Mouse (Mus musculus): Measurements from ENCODE around the gene Agrp. TPM values are rescaled to one million over a fixed set of nuclear protein-coding genes. Genes with fewer than 3 reads are reported as not detected.

Gene Agrp
- polyA plus RNA-seq, 1 experiment from 2014 or later: 0.23 TPM

GRCm38 (mm10) chr8:105621841-105622240 lies 15.4 kb downstream of the Agrp start:
- no peak overlapping the region for H3K4me2 ChIP-seq
- ATAC-seq (ENCODE audit: extremely low read depth, insufficient number of reproducible peaks, low FRiP score, low TSS enrichment): no peak
- H3K9ac ChIP-seq: no peak overlapping the region
- no peaks in the 10 kb centered on the region for H3K9me3 ChIP-seq
- H3K4me1 ChIP-seq: peaks cover 36% of the 10 kb centered on the region
- WGBS: 71% methylated on average over 4 of the region's 4 CpGs
- peaks cover 73% of the 10 kb centered on the region for H3K36me3 ChIP-seq
- no peaks in the 10 kb centered on the region for H3K27me3 ChIP-seq (replicated peaks)
- peak overlapping the region; percentile 34; the same call in 1 of the 2 replicates for H3K27ac ChIP-seq (replicated peaks)
- no peak overlapping the region for H3K4me3 ChIP-seq

DNA sequence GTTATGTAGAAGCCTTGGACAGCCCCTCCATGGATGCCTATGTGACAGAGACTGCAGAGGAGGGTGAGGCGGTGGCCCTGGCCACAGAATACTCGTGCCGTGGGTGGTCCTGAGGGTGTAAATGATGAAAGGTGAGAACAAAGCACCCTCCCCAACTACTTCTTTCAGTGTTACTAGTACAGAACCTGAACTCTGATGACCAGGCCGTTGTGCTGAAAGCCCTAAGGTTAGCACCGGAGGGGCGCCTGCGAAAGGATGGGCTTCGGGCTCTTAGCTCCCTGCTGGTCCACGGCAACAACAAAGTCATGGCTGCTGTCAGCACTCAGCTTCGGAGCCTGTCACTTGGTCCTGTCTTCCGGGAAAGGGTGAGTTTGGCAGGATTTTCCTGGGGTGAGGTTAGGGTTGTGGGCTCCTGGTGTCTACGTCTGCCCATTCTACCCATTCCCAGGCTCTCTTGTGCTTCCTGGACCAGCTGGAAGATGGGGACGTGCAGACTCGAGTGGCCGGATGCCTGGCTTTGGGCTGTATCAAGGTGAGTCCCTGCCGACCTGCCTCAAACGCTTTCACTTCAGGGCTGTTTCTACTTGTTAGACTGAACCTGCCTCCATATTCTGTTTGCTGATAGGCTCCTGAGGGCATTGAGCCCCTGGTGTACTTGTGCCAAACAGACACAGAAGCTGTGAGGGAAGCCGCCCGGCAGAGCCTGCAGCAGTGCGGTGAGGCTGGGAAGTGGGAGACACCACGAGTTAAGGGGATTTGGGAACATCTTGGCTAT lies 16.1 kb downstream of the Agrp start:
- Histone ChIP-seq H3K4me3 (no peak overlapping the region), H3K4me2 (no peak overlapping the region), H3K4me1 (peaks cover 36% of the 10 kb centered on the region), H3K36me3 (peaks cover 80% of the 10 kb centered on the region), H3K27ac (replicated peaks) (no peak overlapping the region), H3K27me3 (replicated peaks) (no peaks in the 10 kb centered on the region), H3K9me3 (no peaks in the 10 kb centered on the region), H3K9ac (no peak overlapping the region)
- 85% methylated on average over 21 of the region's 21 CpGs for WGBS
- ATAC-seq (ENCODE audit: extremely low read depth, insufficient number of reproducible peaks, low FRiP score, low TSS enrichment): no peak

- Histone ChIP-seq H3K9ac (no peak overlapping the region), H3K9me3 (no peaks in the 10 kb centered on the region), H3K4me3 (no peak overlapping the region), H3K27me3 (replicated peaks) (no peaks in the 10 kb centered on the region), H3K36me3 (peaks cover 89% of the 10 kb centered on the region), H3K4me1 (peaks cover 36% of the 10 kb centered on the region), H3K4me2 (no peak overlapping the region), H3K27ac (replicated peaks) (no peak overlapping the region)
- no peak for ATAC-seq (ENCODE audit: extremely low read depth, insufficient number of reproducible peaks, low FRiP score, low TSS enrichment)
- WGBS: 82% methylated on average over 19 of the region's 19 CpGs
Observed at GRCm38 (mm10) chr8:105620211-105620610, 17.0 kb downstream of the Agrp start.

- Histone ChIP-seq H3K4me1 (peaks cover 35% of the 10 kb centered on the region), H3K9ac (no peak overlapping the region), H3K9me3 (no peaks in the 10 kb centered on the region), H3K27ac (replicated peaks) (no peak overlapping the region), H3K36me3 (peaks cover 90% of the 10 kb centered on the region), H3K4me2 (no peak overlapping the region), H3K27me3 (replicated peaks) (no peaks in the 10 kb centered on the region), H3K4me3 (no peak overlapping the region)
- ATAC-seq (ENCODE audit: extremely low read depth, insufficient number of reproducible peaks, low FRiP score, low TSS enrichment): no peak
- 90% methylated on average over 19 of the region's 19 CpGs for WGBS
Observed at GRCm38 (mm10) chr8:105618892-105619591, 18.2 kb downstream of the Agrp start.

DNA sequence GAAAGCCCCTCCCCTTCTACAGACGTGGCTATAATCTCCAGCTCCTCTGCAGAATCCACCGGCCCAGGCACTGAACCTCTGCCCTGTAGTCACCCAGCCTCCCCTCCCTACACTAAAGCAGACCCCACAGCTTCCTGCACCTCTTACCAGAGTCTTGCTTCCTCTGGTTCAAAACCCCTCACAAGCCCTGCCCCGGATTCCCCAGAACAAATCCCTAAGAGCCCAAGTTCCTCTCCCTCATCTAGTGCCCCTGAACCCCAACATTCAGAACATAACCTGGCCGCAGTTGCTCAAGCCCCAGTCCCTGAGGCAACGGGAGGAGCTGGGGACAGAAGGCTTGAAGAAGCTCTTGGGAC lies 18.9 kb downstream of the Agrp start:
- Histone ChIP-seq H3K4me3 (no peak overlapping the region), H3K27ac (replicated peaks) (no peak overlapping the region), H3K9ac (no peak overlapping the region), H3K27me3 (replicated peaks) (no peaks in the 10 kb centered on the region), H3K36me3 (peaks cover 82% of the 10 kb centered on the region), H3K4me2 (no peak overlapping the region), H3K4me1 (peaks cover 33% of the 10 kb centered on the region), H3K9me3 (no peaks in the 10 kb centered on the region)
- no peak for ATAC-seq (ENCODE audit: extremely low read depth, insufficient number of reproducible peaks, low FRiP score, low TSS enrichment)
- 89% methylated on average over 5 of the region's 5 CpGs for WGBS

DNA sequence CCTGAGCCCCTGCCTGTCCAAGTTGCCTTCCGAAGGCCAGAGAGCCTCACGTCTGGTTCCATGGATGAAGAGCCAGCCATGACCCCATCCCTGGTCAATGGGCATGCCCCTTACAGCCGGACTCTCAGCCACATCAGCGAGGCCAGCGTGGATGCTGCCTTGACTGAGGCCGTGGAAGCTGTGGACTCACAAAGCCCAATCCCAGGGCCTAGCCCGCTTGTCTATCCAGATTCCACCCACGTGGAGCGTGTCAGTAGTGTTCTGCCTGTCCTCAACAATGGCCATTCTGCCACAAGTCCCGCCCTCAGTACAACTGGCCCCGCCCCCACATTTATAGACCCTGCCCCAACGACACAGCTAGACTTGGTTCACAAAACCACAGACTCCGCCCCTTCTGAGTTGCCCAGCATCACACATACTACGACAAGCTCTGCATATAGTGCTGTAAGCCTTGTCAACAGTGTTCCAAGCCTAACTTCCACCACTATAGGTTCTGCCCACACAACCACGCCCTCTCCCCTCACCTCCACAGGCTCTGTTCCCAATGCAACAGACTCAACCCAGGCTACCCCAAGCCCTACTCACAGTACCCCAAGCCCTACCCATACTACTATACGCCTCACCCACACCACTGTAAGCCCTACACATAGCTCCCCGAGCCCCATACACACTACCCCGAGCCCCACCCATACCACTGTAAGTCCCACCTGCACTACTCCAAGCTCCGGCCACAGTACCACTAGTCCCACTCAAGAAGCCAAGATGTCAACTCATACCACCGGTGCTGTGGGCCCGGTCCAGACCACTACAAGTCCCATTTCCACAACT lies 19.5 kb downstream of the Agrp start:
- Histone ChIP-seq H3K9ac (no peak overlapping the region), H3K27ac (replicated peaks) (no peak overlapping the region)
- ATAC-seq (ENCODE audit: extremely low read depth, insufficient number of reproducible peaks, low FRiP score, low TSS enrichment): no peak

GRCm38 (mm10) chr8:105615942-105616341 lies 21.3 kb downstream of the Agrp start:
- no peak overlapping the region for H3K27ac ChIP-seq (replicated peaks)
- H3K9ac ChIP-seq: no peak overlapping the region
- H3K4me2 ChIP-seq: no peak overlapping the region
- H3K4me3 ChIP-seq: no peak overlapping the region
- H3K4me1 ChIP-seq: peaks cover 29% of the 10 kb centered on the region
- peaks cover 11% of the 10 kb centered on the region for H3K27me3 ChIP-seq (replicated peaks)
- H3K9me3 ChIP-seq: no peaks in the 10 kb centered on the region
- 92% methylated on average over 9 of the region's 9 CpGs for WGBS
- peaks cover 71% of the 10 kb centered on the region for H3K36me3 ChIP-seq
- ATAC-seq (ENCODE audit: extremely low read depth, insufficient number of reproducible peaks, low FRiP score, low TSS enrichment): no peak

More for the DNA sequence above, 19.5 kb downstream of the Agrp start:
- no peak overlapping the region for H3K4me3 ChIP-seq
- H3K4me2 ChIP-seq: no peak overlapping the region
- H3K36me3 ChIP-seq: peaks cover 77% of the 10 kb centered on the region
- 87% methylated on average over 21 of the region's 21 CpGs for WGBS
- peaks cover 33% of the 10 kb centered on the region for H3K4me1 ChIP-seq
- H3K27me3 ChIP-seq (replicated peaks): no peaks in the 10 kb centered on the region
- no peaks in the 10 kb centered on the region for H3K9me3 ChIP-seq

DNA sequence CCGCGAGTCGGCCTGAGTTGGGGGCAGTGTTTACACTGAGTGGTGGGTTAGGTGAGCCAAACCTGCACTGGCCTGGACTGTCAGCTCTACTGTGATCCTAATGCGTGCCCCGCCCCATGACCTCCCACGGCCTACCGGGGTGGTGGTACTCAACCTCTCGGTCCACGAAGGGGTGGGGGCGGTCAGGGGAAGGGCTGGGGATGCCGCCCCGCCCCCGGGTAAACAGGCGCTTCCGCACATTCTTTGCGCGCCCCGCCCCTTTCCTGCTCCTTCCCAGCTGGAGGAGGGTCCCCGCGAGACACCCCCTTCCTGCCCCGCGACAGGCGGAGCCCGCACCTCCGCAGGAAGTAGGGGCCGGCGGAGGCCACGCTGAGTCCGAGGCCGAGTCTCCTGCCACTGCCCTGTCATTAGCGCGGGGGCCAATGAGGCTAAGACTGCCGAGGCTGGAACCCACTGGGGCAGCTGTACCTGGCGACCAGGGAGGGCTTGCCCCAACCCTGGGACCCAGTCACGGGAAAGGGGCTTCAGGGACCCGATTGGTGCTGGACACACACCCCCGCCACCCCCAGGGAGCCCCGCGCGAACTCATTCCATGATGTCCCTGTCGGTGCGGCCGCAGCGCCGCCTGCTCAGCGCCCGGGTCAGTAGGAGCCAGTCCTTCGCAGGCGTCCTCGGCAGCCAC lies 23.2 kb downstream of the Agrp start:
- Histone ChIP-seq H3K4me2 (peak overlapping the region; percentile 98), H3K27ac (replicated peaks) (no peak overlapping the region; the same call in 1 of the 2 replicates), H3K9me3 (no peaks in the 10 kb centered on the region), H3K4me1 (peaks cover 39% of the 10 kb centered on the region), H3K27me3 (replicated peaks) (peaks cover 11% of the 10 kb centered on the region), H3K36me3 (peaks cover 58% of the 10 kb centered on the region), H3K4me3 (peak overlapping the region; percentile 65), H3K9ac (peak overlapping the region; percentile 84)
- 4% methylated on average over 50 of the region's 50 CpGs for WGBS
- no peak for ATAC-seq (ENCODE audit: extremely low read depth, insufficient number of reproducible peaks, low FRiP score, low TSS enrichment)

- peaks cover 46% of the 10 kb centered on the region for H3K4me1 ChIP-seq
- H3K27me3 ChIP-seq (replicated peaks): peaks cover 11% of the 10 kb centered on the region
- no peak for ATAC-seq (ENCODE audit: extremely low read depth, insufficient number of reproducible peaks, low FRiP score, low TSS enrichment)
- H3K4me3 ChIP-seq: peak overlapping the region; percentile 65
- H3K9ac ChIP-seq: peak overlapping the region; percentile 84
- H3K9me3 ChIP-seq: no peaks in the 10 kb centered on the region
- WGBS: 4% methylated on average over 20 of the region's 20 CpGs
- H3K27ac ChIP-seq (replicated peaks): peak overlapping the region; percentile 48
- peaks cover 49% of the 10 kb centered on the region for H3K36me3 ChIP-seq
- peak overlapping the region; percentile 98 for H3K4me2 ChIP-seq
Observed at GRCm38 (mm10) chr8:105613037-105613436, 24.2 kb downstream of the Agrp start.

- Histone ChIP-seq H3K9me3 (no peaks in the 10 kb centered on the region), H3K9ac (no peak overlapping the region), H3K4me2 (no peak overlapping the region), H3K27ac (replicated peaks) (no peak overlapping the region), H3K4me3 (no peak overlapping the region), H3K36me3 (peaks cover 37% of the 10 kb centered on the region), H3K27me3 (replicated peaks) (peaks cover 11% of the 10 kb centered on the region), H3K4me1 (peaks cover 58% of the 10 kb centered on the region)
- no peak for ATAC-seq (ENCODE audit: extremely low read depth, insufficient number of reproducible peaks, low FRiP score, low TSS enrichment)
- WGBS: 84% methylated on average over 9 of the region's 9 CpGs
Observed at GRCm38 (mm10) chr8:105611836-105612235, 25.4 kb downstream of the Agrp start.

DNA sequence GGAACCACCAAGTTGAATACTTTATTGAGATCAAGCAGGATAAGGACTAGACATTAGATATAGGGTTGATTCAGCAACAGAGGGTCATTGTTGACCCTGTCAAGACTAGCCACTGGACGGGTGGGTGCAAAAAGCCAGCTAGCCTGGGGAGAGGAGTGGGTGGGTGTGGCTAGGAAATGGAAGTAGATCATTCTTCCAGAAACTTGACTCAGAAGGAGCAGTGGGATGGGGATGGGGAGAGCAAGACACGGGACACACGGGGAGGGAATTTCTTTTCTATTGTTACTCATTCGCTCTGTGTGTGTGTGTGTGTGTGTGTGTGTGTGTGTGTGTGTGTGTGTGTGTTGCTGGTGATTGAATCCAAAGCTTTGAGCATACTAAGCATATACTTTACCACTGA lies 27.4 kb downstream of the Agrp start:
- Histone ChIP-seq H3K4me2 (no peak overlapping the region), H3K27ac (replicated peaks) (no peak overlapping the region), H3K27me3 (replicated peaks) (peaks cover 11% of the 10 kb centered on the region), H3K36me3 (peaks cover 16% of the 10 kb centered on the region), H3K4me3 (no peak overlapping the region), H3K4me1 (peaks cover 64% of the 10 kb centered on the region), H3K9ac (no peak overlapping the region), H3K9me3 (no peaks in the 10 kb centered on the region)
- no peak for ATAC-seq (ENCODE audit: extremely low read depth, insufficient number of reproducible peaks, low FRiP score, low TSS enrichment)
- 53% methylated on average over 4 of the region's 4 CpGs for WGBS

Data from heart, embryonic 13.5 days (tissue).